Mouse (Mus musculus): ENCODE data around the gene Nrp2. TPM values are rescaled to one million over a fixed set of nuclear protein-coding genes. Genes with fewer than 3 reads are reported as not detected.

Gene Nrp2
- polyA plus RNA-seq, 1 experiment from 2014 or later, result 18.7 TPM

GRCm38 (mm10) chr1:62706085-62707021 lies 3.3 kb downstream of the Nrp2 start:
- WGBS, result under 1% methylated on average over 73 of the region's 73 CpGs
- Histone ChIP-seq H3K27ac (peak overlapping the region; percentile 63), H3K4me3 (replicated peaks) (peak overlapping the region; percentile 70), H3K4me2 (replicated peaks) (peak overlapping the region; percentile 98), H3K36me3 (no peaks in the 10 kb centered on the region), H3K27me3 (peaks cover 66% of the 10 kb centered on the region), H3K4me1 (replicated peaks) (peaks cover 72% of the 10 kb centered on the region), H3K9me3 (no peaks in the 10 kb centered on the region), H3K9ac (replicated peaks) (peak overlapping the region; percentile 83)
- peak; percentile 72 for ATAC-seq

DNA sequence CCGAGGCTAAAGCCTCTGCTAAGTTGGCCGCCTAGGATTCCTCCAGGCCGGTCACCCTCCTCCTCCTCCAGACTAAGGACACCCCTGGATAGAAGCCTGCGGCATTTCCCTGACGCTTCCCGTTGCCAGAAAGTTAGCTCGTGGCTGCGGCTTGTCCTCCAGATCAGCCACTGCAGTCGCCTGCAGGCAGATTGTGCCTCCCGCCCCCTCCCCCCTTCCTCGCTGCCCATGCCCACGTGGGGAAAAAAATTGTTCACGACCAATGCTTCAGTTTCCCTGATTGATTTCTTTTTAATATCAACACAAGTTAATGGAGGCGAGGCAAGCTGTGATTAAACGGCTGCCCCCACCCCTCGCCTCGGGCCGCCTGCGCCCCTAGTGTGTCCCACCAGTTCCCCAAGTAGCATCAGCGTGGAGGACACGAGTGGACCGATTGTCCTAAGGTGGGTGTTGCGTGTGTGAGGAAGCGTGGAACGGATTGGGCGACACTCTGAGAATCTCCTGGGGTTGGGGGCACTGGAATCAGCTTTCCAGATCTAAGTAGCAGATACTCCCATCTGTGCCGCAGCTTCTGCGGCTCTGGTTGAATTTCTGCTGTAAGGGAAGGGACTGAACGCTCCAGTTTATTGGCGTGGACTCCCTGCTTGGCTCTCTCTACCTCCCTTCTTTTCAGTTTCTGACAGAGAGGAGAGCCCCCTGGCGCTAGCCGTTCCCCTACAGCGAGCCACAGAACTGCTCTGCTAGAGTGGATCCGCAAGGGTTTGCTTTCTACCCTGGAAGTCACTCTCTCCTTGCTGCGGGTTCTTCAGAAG lies 4.2 kb downstream of the Nrp2 start:
- Histone ChIP-seq H3K36me3 (no peaks in the 10 kb centered on the region), H3K4me2 (replicated peaks) (peak overlapping the region; percentile 98), H3K9me3 (no peaks in the 10 kb centered on the region), H3K27me3 (peaks cover 60% of the 10 kb centered on the region), H3K4me3 (replicated peaks) (peak overlapping the region; percentile 70), H3K9ac (replicated peaks) (peak overlapping the region; percentile 83), H3K4me1 (replicated peaks) (peaks cover 68% of the 10 kb centered on the region), H3K27ac (peak overlapping the region; percentile 63)
- peak; percentile 4; the same call in 1 of the 2 replicates for ATAC-seq
- WGBS, result 0% methylated on average over 35 of the region's 35 CpGs

DNA sequence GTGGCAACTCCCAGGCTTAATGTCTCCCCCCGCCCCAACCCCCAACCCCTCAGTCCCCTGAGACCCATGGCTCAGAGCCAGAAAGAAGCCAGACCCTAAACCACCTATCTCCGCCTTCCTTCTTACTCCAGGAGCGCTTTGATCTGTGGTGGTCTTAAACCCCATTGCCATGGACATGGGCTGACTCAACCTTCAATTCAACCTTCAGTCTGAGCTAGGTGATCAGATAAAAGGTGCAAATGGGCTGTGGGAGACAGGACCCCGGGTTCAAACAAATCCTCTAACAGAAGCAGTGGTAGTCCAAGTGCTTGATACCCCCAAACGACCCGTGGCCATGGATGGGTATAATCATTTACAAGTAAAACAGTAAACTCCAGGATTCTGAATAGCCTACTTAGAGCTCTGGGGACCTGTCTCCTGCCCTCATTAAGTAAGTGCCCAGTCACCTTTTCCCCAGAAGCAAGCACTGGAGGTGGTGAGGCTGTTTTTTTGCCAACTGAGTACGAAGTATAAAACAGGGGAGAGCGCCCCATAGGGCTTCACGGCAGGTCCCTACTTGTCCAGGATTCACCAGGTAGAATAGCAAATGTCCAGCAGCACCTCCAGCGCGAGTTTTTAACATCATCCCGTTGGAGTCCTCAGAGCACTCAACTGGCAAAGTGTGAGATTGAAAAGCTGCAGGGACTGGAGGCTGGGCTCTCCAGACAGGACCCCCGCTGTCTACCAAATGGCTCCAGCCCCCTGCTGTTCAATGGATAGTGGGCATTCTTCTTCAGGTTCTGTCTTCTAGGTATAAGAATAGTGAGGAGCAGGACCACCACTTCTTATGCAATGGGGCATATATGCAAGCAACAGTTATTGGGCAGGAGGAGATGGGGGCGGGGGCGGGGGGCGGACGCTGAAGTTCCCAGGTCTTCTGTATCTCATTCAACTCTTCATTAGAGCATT lies 5.1 kb downstream of the Nrp2 start:
- Histone ChIP-seq H3K9ac (replicated peaks) (peak overlapping the region; percentile 83), H3K4me2 (replicated peaks) (peak overlapping the region; percentile 98), H3K27ac (no peak overlapping the region), H3K27me3 (peaks cover 59% of the 10 kb centered on the region), H3K4me1 (replicated peaks) (peaks cover 62% of the 10 kb centered on the region), H3K9me3 (no peaks in the 10 kb centered on the region), H3K36me3 (no peaks in the 10 kb centered on the region), H3K4me3 (replicated peaks) (peak overlapping the region; percentile 70)
- 7% methylated on average over 17 of the region's 17 CpGs for WGBS
- ATAC-seq, result no peak

DNA sequence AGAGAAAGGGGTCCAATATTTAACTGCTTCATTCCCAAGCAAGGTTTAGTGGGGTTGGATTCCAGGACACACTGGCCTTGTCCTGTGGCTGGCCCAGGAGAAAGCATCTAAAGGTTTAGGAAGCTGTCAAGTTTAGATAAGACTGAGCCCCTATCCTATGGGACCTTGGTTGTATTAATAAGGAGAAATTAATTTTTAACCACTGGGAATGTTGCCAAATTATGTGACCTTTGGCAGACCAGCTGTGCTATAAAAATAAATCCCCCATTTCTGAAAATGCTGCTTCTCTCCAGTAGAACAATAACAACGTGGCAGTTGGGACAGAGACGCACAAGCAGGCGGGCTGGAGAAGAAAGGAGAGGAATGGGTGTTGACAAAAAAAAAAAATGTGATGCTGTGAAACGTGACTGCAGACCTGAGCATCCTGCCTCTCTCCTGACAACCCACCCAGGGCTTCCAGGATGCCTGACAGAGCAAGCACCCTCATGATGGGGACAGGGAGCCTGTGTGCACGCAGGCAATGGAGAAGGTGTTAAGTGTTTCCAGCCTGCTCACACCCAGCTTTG lies 6.8 kb downstream of the Nrp2 start:
- peaks cover 50% of the 10 kb centered on the region for H3K4me1 ChIP-seq (replicated peaks)
- no peaks in the 10 kb centered on the region for H3K36me3 ChIP-seq
- 46% methylated on average over 5 of the region's 5 CpGs for WGBS
- 0 out of 2 replicates have a peak overlapping the region, but pooled peaks have one; percentile 2 for H3K9ac ChIP-seq (replicated peaks)
- H3K27me3 ChIP-seq, result peaks cover 51% of the 10 kb centered on the region
- H3K4me3 ChIP-seq (replicated peaks), result no peak overlapping the region
- no peak overlapping the region for H3K27ac ChIP-seq
- ATAC-seq, result no peak
- no peaks in the 10 kb centered on the region for H3K9me3 ChIP-seq
- peak overlapping the region; percentile 98; the same call in 1 of the 2 replicates for H3K4me2 ChIP-seq (replicated peaks)

GRCm38 (mm10) chr1:62713021-62713676 lies 10.1 kb downstream of the Nrp2 start:
- WGBS, result 84% methylated on average over 17 of the region's 17 CpGs
- Histone ChIP-seq H3K9ac (replicated peaks) (no peak overlapping the region), H3K27ac (no peak overlapping the region), H3K4me2 (replicated peaks) (no peak overlapping the region), H3K4me3 (replicated peaks) (no peak overlapping the region), H3K9me3 (no peaks in the 10 kb centered on the region), H3K36me3 (no peaks in the 10 kb centered on the region), H3K4me1 (replicated peaks) (peaks cover 38% of the 10 kb centered on the region), H3K27me3 (peaks cover 32% of the 10 kb centered on the region)
- ATAC-seq, result no peak

- H3K9me3 ChIP-seq, result no peaks in the 10 kb centered on the region
- WGBS, result 89% methylated on average over 1 of the region's 1 CpGs
- no peak overlapping the region for H3K27ac ChIP-seq
Observed at GRCm38 (mm10) chr1:62715004-62715403, 11.9 kb downstream of the Nrp2 start.

GRCm38 (mm10) chr1:62715692-62716091 lies 12.6 kb downstream of the Nrp2 start:
- H3K27ac ChIP-seq, result no peak overlapping the region
- H3K4me2 ChIP-seq (replicated peaks), result no peak overlapping the region; the same call in 1 of the 2 replicates
- peaks cover 22% of the 10 kb centered on the region for H3K4me1 ChIP-seq (replicated peaks)
- ATAC-seq, result no peak
- no peak overlapping the region for H3K4me3 ChIP-seq (replicated peaks)
- no peak overlapping the region for H3K9ac ChIP-seq (replicated peaks)
- peaks cover 17% of the 10 kb centered on the region; the same call in 1 of the 2 replicates for H3K27me3 ChIP-seq
- H3K36me3 ChIP-seq, result no peaks in the 10 kb centered on the region
- 65% methylated on average over 4 of the region's 4 CpGs for WGBS
- no peaks in the 10 kb centered on the region for H3K9me3 ChIP-seq

More at GRCm38 (mm10) chr1:62715004-62715403, 11.9 kb downstream of the Nrp2 start:
- no peaks in the 10 kb centered on the region for H3K36me3 ChIP-seq
- peaks cover 23% of the 10 kb centered on the region for H3K27me3 ChIP-seq
- no peak overlapping the region for H3K4me2 ChIP-seq (replicated peaks)
- no peak for ATAC-seq
- peaks cover 27% of the 10 kb centered on the region for H3K4me1 ChIP-seq (replicated peaks)
- no peak overlapping the region for H3K4me3 ChIP-seq (replicated peaks)
- no peak overlapping the region for H3K9ac ChIP-seq (replicated peaks)

GRCm38 (mm10) chr1:62716836-62717478 lies 13.9 kb downstream of the Nrp2 start:
- no peak overlapping the region for H3K4me3 ChIP-seq (replicated peaks)
- H3K27ac ChIP-seq, result peak overlapping the region; percentile 9; the same call in 1 of the 2 replicates
- peak overlapping the region; percentile 24 for H3K4me2 ChIP-seq (replicated peaks)
- no peaks in the 10 kb centered on the region for H3K36me3 ChIP-seq
- H3K4me1 ChIP-seq (replicated peaks), result peaks cover 22% of the 10 kb centered on the region
- no peaks in the 10 kb centered on the region for H3K9me3 ChIP-seq
- peak overlapping the region; percentile 32; the same call in 1 of the 2 replicates for H3K9ac ChIP-seq (replicated peaks)
- 25% methylated on average over 10 of the region's 10 CpGs for WGBS
- peaks cover 13% of the 10 kb centered on the region; the same call in 1 of the 2 replicates for H3K27me3 ChIP-seq
- ATAC-seq, result peak; percentile 52; the same call in 1 of the 2 replicates

DNA sequence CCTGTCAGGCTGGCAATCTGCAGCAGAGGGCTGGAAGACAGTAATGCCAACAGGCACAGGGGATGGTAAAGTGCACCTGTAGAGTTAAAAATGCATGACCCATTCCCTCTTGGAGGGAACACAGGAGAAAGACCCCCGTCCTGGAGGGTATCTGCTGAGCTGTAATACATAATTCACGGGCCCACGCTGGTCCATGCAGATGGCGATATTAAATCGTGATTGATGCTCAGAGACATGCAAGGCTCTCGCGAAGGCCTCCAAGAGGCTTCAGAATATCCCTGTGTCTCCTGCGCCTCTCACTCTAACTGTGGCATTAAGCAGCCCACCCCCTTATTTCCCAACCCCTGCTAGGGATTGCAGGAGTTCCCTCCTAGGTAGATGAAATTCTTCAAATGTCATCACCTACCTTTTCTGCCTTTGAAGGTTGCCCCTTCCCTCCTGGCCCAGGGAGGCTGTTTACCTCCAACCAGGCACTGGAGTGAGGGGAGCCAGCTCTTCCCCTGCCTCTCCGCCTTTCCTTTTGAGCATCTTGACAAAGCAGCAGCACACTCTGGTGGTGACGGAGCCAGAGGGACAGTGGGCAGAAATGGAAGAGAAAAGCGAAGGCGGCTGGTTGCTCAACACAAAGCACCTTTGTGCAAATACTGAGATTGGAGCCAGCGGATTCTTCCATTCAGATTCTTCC lies 14.6 kb downstream of the Nrp2 start:
- Histone ChIP-seq H3K9ac (replicated peaks) (peak overlapping the region; percentile 42; the same call in 1 of the 2 replicates), H3K4me1 (replicated peaks) (peaks cover 22% of the 10 kb centered on the region), H3K27me3 (peaks cover 11% of the 10 kb centered on the region; the same call in 1 of the 2 replicates), H3K36me3 (peaks cover 3% of the 10 kb centered on the region; the same call in 1 of the 2 replicates), H3K27ac (peak overlapping the region; percentile 31), H3K4me2 (replicated peaks) (peak overlapping the region; percentile 24), H3K9me3 (no peaks in the 10 kb centered on the region), H3K4me3 (replicated peaks) (no peak overlapping the region)
- 38% methylated on average over 13 of the region's 13 CpGs for WGBS
- ATAC-seq, result peak; percentile 70; the same call in 1 of the 2 replicates

Measured in midbrain, embryonic 13.5 days (tissue).